Mouse (Mus musculus) liver, postnatal 0 days (tissue): ENCODE results near the gene Abl2.

Experiments
- CTCF ChIP-seq: sonication (generic); IDR thresholded peaks from 2 replicates; pipeline ENCODE4 v1.5.1; 2016; ENCODE audit warnings: antibody characterized with exemption, low read depth
- EP300 ChIP-seq: IDR thresholded peaks from 2 replicates; pipeline ENCODE4 v1.6.1; 2016; ENCODE audit warnings: antibody characterized with exemption, low read depth, mild to moderate bottlenecking

DNA sequence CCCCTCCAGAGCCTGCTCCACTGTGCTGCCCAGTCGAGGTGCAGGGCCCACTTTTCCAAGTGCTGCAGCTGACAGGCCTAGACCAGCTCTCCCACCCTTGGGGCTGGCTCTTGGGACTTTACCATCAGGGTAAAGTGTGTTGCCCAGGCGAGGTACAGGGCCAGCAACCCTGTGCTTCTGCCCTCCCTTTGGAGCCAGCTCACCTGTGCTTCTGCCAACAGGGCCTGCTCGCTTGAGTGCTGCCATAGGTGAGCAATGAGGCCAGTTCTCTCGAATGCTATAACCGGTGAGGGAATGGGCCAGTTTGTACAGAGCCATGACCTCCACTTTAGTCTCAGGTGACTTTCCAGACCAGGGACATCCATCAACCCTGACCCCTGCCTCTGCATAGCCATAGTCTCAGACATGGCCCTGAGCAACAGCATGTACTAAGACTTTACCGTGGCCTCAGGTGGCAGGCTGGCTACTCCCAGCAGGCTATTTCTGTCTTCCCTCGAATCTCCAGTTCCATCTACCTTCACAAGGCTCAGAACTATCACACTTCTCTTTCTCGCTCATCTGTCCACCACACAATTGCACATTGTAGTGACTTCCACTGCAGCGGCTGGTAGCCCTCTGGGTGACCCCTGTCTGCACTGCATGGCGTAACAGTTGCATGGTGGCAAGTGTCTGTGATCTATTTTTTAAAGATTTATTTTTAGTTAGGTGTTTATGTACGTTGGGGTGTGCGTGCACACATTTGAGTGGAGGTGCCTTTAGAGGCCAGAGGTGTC is 46.7 kb downstream of the Abl2 start:
- no peak for TF ChIP-seq CTCF
- no peak for TF ChIP-seq EP300
